Mouse (Mus musculus) limb, embryonic 14.5 days (tissue): Measurements from ENCODE around the gene Acad10. TPM values are rescaled to one million over a fixed set of nuclear protein-coding genes. Genes with fewer than 3 reads are reported as not detected.
A peak's percentile ranks its signal among the peaks of the same experiment; 100 is the strongest.
"Not testable (repeated sequence)": the region's sequence is repeated elsewhere in the genome, so short reads cannot be mapped to it uniquely, and the experiment has no call there.

Experiments used
- ATAC-seq: fragments of 200-750 bp; cut with Nextera tagmentation; 2 replicates; pipeline ENCODE4 v1.8.0; 2017; ENCODE audit warnings: low read depth, moderate number of reproducible peaks, moderate TSS enrichment; ENCODE audit not compliant: low FRiP score
- DNase-seq: peaks from one replicate; pipeline ENCODE4 v3.0.0-alpha.2; 2015; ENCODE audit warnings: low spot score
- H3K27ac ChIP-seq: fragments of 300-500 bp; sonication (generic); replicated peaks from 2 replicates; pipeline ENCODE4 v1.5.1; 2014; ENCODE audit warnings: low read depth, mild to moderate bottlenecking, low read length, moderate library complexity, mixed read lengths
- H3K27me3 ChIP-seq: fragments of 300-500 bp; sonication (generic); 2 replicates; pipeline ENCODE4 v1.6.1; 2014; ENCODE audit warnings: low read length, mixed read lengths; ENCODE audit not compliant: control insufficient read depth, insufficient read depth
- H3K36me3 ChIP-seq: fragments of 300-500 bp; sonication (generic); 2 replicates; pipeline ENCODE4 v1.6.1; 2014; ENCODE audit warnings: mild to moderate bottlenecking, low read length, moderate library complexity, mixed read lengths; ENCODE audit not compliant: control insufficient read depth, insufficient read depth
- H3K4me1 ChIP-seq: fragments of 300-500 bp; sonication (generic); 2 replicates; pipeline ENCODE4 v1.6.1; 2014; ENCODE audit warnings: antibody characterized with exemption, low read length, mixed read lengths; ENCODE audit not compliant: control insufficient read depth, insufficient read depth
- H3K4me2 ChIP-seq: fragments of 300-500 bp; sonication (generic); replicated peaks from 2 replicates; pipeline ENCODE4 v1.6.1; 2014; ENCODE audit warnings: low read depth, mild to moderate bottlenecking, low read length, moderate library complexity; ENCODE audit not compliant: severe bottlenecking
- H3K4me3 ChIP-seq: fragments of 300-500 bp; sonication (generic); replicated peaks from 2 replicates; pipeline ENCODE4 v1.5.1; 2014; ENCODE audit warnings: low read length
- H3K9ac ChIP-seq: fragments of 300-500 bp; sonication (generic); 2 replicates; pipeline ENCODE4 v1.6.1; 2014; ENCODE audit warnings: mild to moderate bottlenecking, low read depth, low read length, moderate library complexity; ENCODE audit not compliant: severe bottlenecking
- H3K9me3 ChIP-seq: fragments of 300-500 bp; sonication (generic); 2 replicates; pipeline ENCODE4 v1.6.1; 2016; ENCODE audit warnings: low read length; ENCODE audit not compliant: control insufficient read depth
- POLR2A ChIP-seq: fragments of 200-500 bp; IDR thresholded peaks from 2 replicates; pipeline ENCODE4 v1.8.0; 2012; ENCODE audit warnings: inconsistent platforms, mild to moderate bottlenecking, moderate library complexity, borderline replicate concordance; ENCODE audit not compliant: insufficient read depth, insufficient read length; ENCODE audit errors: extremely low read depth
- WGBS: fragments of 180-500 bp; shearing (Covaris S2); extraction: QIAGEN DNeasy Blood & Tissue Kit; methylation state at CpG from one replicate; pipeline ENCODE4 v1.1.7; 2014; 5-methylcytosine and 5-hydroxymethylcytosine counted together
- polyA plus RNA-seq, 2 experiments: library from polyadenylated mRNA; depleted of rRNA in 1 of 2; stranded (reverse) in 1 of 2; unstranded in 1 of 2; fragments of >200 nt; fragmentation: Nextera tagmentation in 1 of 2; extraction: Ambion mirVana in 1 of 2; gene quantifications; 2 replicates each; pipeline versions ENCODE4 v1.2.1 to v1.2.3; 2012 to 2014

The Acad10 gene
- polyA plus RNA-seq, 2 experiments: 1.3 to 2.6 TPM

GRCm38 (mm10) chr5:121606151-121606550 is 54.2 kb downstream of the Acad10 start:
- no peak overlapping the region for H3K4me3 ChIP-seq
- H3K9ac ChIP-seq: no peak overlapping the region
- 0 out of 2 replicates have a peak, but pooled peaks cover 4% of the 10 kb centered on the region for H3K4me1 ChIP-seq
- no peak for ATAC-seq
- WGBS: 0% methylated on average over 2 of the region's 2 CpGs
- H3K4me2 ChIP-seq: no peak overlapping the region
- DNase-seq: peak; percentile 73
- H3K27ac ChIP-seq: no peak overlapping the region
- no peaks in the 10 kb centered on the region for H3K27me3 ChIP-seq
- TF ChIP-seq POLR2A: no peak
- H3K36me3 ChIP-seq: no peaks in the 10 kb centered on the region
- no peaks in the 10 kb centered on the region for H3K9me3 ChIP-seq

- not testable (repeated sequence) for H3K4me1 ChIP-seq, H3K4me2 ChIP-seq, H3K27me3 ChIP-seq, H3K27ac ChIP-seq, H3K36me3 ChIP-seq, H3K4me3 ChIP-seq, DNase-seq, H3K9ac ChIP-seq, H3K9me3 ChIP-seq, ATAC-seq
- WGBS: 69% methylated on average over 1 of the region's 1 CpGs
Measured at GRCm38 (mm10) chr5:121603815-121604214, 56.5 kb downstream of the Acad10 start.

GRCm38 (mm10) chr5:121601547-121602299 is 58.6 kb downstream of the Acad10 start:
- no peak for TF ChIP-seq POLR2A
- H3K4me1 ChIP-seq: 0 out of 2 replicates have a peak, but pooled peaks cover 4% of the 10 kb centered on the region
- DNase-seq (peak; percentile 89), ATAC-seq (peak; percentile 74)
- no peaks in the 10 kb centered on the region for H3K9me3 ChIP-seq
- 33% methylated on average over 9 of the region's 9 CpGs for WGBS
- no peaks in the 10 kb centered on the region for H3K27me3 ChIP-seq
- no peak overlapping the region for H3K4me3 ChIP-seq
- no peaks in the 10 kb centered on the region for H3K36me3 ChIP-seq
- H3K4me2 ChIP-seq: no peak overlapping the region; the same call in 1 of the 2 replicates
- no peak overlapping the region for H3K9ac ChIP-seq
- no peak overlapping the region for H3K27ac ChIP-seq

- no peak for TF ChIP-seq POLR2A
- Histone ChIP-seq H3K27me3 (no peaks in the 10 kb centered on the region), H3K4me2 (no peak overlapping the region), H3K4me1 (peaks cover 5% of the 10 kb centered on the region; the same call in 1 of the 2 replicates), H3K4me3 (no peak overlapping the region), H3K9me3 (no peaks in the 10 kb centered on the region), H3K36me3 (no peaks in the 10 kb centered on the region), H3K9ac (no peak overlapping the region; the same call in 1 of the 2 replicates), H3K27ac (no peak overlapping the region)
- DNase-seq (no peak), ATAC-seq (peak; percentile 23; the same call in 1 of the 2 replicates)
- 66% methylated on average over 13 of the region's 13 CpGs for WGBS
Measured at GRCm38 (mm10) chr5:121598871-121599610, 61.3 kb downstream of the Acad10 start.

- Histone ChIP-seq H3K4me1 (peaks cover 7% of the 10 kb centered on the region; the same call in 1 of the 2 replicates), H3K27me3 (no peaks in the 10 kb centered on the region), H3K4me2 (no peak overlapping the region), H3K9ac (no peak overlapping the region), H3K36me3 (no peaks in the 10 kb centered on the region), H3K4me3 (no peak overlapping the region), H3K27ac (no peak overlapping the region), H3K9me3 (no peaks in the 10 kb centered on the region)
- no peak for ATAC-seq
- TF ChIP-seq POLR2A: no peak
- no peak for DNase-seq
- WGBS: 70% methylated on average over 7 of the region's 7 CpGs
Measured at GRCm38 (mm10) chr5:121597991-121598537, 62.2 kb downstream of the Acad10 start.
